Mouse (Mus musculus): ENCODE measurements around the gene Fmnl1. TPM values are rescaled to one million over a fixed set of nuclear protein-coding genes. Genes with fewer than 3 reads are reported as not detected.

Fmnl1 gene
- polyA plus RNA-seq, 1 experiment from 2014 or later: 2.4 TPM

DNA sequence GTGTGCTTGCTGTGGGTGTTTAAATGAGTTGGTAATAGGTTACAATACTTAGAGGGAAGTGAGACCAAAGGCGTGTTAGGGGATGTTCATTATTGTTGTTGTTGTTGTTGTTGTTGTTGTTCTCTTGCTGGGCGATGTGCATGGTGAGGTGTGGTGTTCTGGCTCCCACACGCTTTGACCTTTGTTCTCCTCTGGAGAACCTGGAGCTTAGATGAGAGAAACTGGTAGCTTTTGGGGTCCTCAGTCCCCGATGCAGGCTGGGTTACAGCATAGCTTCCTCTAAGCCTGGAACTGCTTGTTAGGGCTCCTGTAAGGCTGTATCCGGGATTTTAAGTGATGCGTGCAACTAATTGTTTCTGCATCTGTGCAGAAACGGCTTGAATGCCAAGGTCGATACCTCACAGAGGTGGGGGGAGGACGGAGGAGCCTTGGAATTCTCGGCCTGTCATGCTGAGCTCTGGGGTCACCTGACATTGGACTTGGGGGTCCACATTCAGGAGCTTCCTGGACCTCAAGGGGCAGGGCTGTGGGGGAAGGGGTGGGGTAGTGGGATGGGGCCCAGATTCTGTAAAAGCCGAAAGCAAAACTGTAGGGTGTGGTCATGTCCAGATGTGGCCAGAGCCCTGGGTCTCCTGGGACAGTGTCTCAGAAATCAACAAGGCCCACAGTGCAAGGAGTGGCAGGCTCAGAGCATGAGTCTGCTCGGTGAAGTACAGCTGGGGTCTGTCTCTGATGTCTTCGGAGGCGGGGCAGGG, 5.0 kb downstream of the Fmnl1 start:
- no peak overlapping the region for H3K9ac ChIP-seq
- H3K4me1 ChIP-seq: peaks cover 16% of the 10 kb centered on the region
- no peak overlapping the region for H3K4me2 ChIP-seq
- no peaks in the 10 kb centered on the region for H3K36me3 ChIP-seq
- H3K27ac ChIP-seq: no peak overlapping the region
- no peak for ATAC-seq (ENCODE audit: insufficient number of reproducible peaks, insufficient read depth, low FRiP score, low TSS enrichment, low read depth)
- no peak overlapping the region for H3K4me3 ChIP-seq
- whole genome bisulfite sequencing: 66% methylated on average over 14 of the region's 14 CpGs
- peaks cover 31% of the 10 kb centered on the region for H3K27me3 ChIP-seq
- H3K9me3 ChIP-seq: no peaks in the 10 kb centered on the region

DNA sequence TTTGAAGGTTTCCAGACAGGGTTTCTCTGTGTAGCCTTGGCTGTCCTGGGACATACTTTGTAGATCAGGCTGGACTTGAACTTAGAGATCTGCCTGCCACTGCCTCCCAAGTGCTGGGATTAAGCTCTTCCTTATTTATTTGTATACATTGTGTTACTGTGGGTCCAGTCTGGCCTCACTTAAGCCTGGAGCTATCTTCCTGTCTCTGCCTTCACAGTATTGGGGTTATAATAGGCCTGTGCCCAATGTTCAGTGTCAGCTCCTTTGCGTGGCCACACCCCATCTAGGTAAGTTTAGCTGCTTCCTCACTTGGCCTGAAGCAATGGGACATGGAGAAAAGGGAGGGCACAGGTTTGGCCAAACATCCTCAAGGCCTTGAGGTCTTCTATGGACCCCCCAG, 5.6 kb downstream of the Fmnl1 start:
- Histone ChIP-seq H3K4me3 (no peak overlapping the region), H3K27ac (no peak overlapping the region), H3K27me3 (peaks cover 25% of the 10 kb centered on the region), H3K4me2 (no peak overlapping the region), H3K9ac (no peak overlapping the region), H3K9me3 (no peaks in the 10 kb centered on the region), H3K4me1 (peaks cover 11% of the 10 kb centered on the region), H3K36me3 (no peaks in the 10 kb centered on the region)
- WGBS: 82% methylated on average over 1 of the region's 1 CpGs
- no peak for ATAC-seq (ENCODE audit: insufficient number of reproducible peaks, insufficient read depth, low FRiP score, low TSS enrichment, low read depth)

GRCm38 (mm10) chr11:103177216-103177615, 6.3 kb downstream of the Fmnl1 start:
- Histone ChIP-seq H3K4me3 (no peak overlapping the region), H3K27ac (no peak overlapping the region), H3K9me3 (no peaks in the 10 kb centered on the region), H3K4me1 (peaks cover 11% of the 10 kb centered on the region), H3K36me3 (no peaks in the 10 kb centered on the region), H3K9ac (no peak overlapping the region), H3K4me2 (no peak overlapping the region), H3K27me3 (peaks cover 18% of the 10 kb centered on the region)
- no peak for ATAC-seq (ENCODE audit: insufficient number of reproducible peaks, insufficient read depth, low FRiP score, low TSS enrichment, low read depth)
- 73% methylated on average over 5 of the region's 5 CpGs for WGBS

- H3K4me1 ChIP-seq: peaks cover 11% of the 10 kb centered on the region
- H3K9ac ChIP-seq: no peak overlapping the region
- no peak overlapping the region for H3K4me2 ChIP-seq
- H3K27ac ChIP-seq: no peak overlapping the region
- H3K4me3 ChIP-seq: no peak overlapping the region
- no peak for ATAC-seq (ENCODE audit: insufficient number of reproducible peaks, insufficient read depth, low FRiP score, low TSS enrichment, low read depth)
- H3K9me3 ChIP-seq: no peaks in the 10 kb centered on the region
- H3K36me3 ChIP-seq: no peaks in the 10 kb centered on the region
- peaks cover 11% of the 10 kb centered on the region for H3K27me3 ChIP-seq
- 81% methylated on average over 15 of the region's 15 CpGs for WGBS
Observed at GRCm38 (mm10) chr11:103177815-103178485, 7.0 kb downstream of the Fmnl1 start.

DNA sequence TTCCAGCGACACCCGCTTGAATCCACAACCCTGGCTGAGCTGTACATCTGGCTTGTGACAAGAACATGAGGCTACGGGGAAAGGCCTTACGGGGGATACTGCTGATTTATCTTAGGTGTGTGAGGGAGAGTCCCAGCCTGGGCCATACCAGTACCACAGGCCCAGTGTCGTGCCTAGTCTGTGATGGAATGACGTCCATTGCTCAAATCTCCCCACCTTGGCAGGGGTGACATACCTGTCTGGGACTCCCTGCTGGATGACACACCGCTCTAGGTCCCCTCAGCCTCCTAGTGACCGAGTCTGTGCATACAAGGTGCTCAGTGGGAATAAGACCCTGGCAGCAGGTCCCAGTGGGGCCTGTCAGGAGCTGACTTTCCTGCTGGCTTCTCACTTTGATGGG, 7.8 kb downstream of the Fmnl1 start:
- WGBS: 89% methylated on average over 8 of the region's 8 CpGs
- no peak for ATAC-seq (ENCODE audit: insufficient number of reproducible peaks, insufficient read depth, low FRiP score, low TSS enrichment, low read depth)
- no peaks in the 10 kb centered on the region for H3K9me3 ChIP-seq
- H3K4me2 ChIP-seq: no peak overlapping the region
- H3K4me3 ChIP-seq: no peak overlapping the region
- H3K27me3 ChIP-seq: peaks cover 3% of the 10 kb centered on the region
- H3K27ac ChIP-seq: no peak overlapping the region
- no peak overlapping the region for H3K9ac ChIP-seq
- H3K36me3 ChIP-seq: no peaks in the 10 kb centered on the region
- peaks cover 11% of the 10 kb centered on the region for H3K4me1 ChIP-seq

DNA sequence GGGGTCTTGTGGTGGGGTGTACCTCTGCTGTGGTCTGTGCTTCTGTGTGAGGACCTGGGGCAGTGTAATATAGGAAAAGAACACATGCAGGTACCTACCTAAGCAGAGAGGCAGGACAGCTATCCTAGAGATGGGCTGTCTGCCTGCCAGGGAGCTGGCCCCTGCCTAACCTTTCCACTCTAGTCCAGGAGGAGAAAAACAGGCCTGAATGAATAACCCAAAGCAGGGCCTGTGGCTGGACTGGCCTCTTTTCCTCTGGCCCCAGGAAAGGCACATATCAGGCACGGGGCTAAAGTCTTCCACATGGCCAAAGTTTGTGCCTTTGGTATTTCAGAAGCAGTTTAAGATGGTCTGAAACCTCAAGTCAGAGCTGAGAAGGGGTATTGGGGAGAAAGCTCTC, 9.5 kb downstream of the Fmnl1 start:
- H3K27me3 ChIP-seq: no peaks in the 10 kb centered on the region; the same call in 1 of the 2 replicates
- WGBS: 68% methylated on average over 1 of the region's 1 CpGs
- no peaks in the 10 kb centered on the region for H3K36me3 ChIP-seq
- ATAC-seq (ENCODE audit: insufficient number of reproducible peaks, insufficient read depth, low FRiP score, low TSS enrichment, low read depth): no peak
- no peak overlapping the region for H3K9ac ChIP-seq
- no peaks in the 10 kb centered on the region for H3K9me3 ChIP-seq
- H3K27ac ChIP-seq: no peak overlapping the region
- no peak overlapping the region for H3K4me2 ChIP-seq
- H3K4me3 ChIP-seq: no peak overlapping the region
- H3K4me1 ChIP-seq: peaks cover 6% of the 10 kb centered on the region; the same call in 1 of the 2 replicates

- Histone ChIP-seq H3K4me3 (no peak overlapping the region), H3K4me2 (no peak overlapping the region), H3K27me3 (no peaks in the 10 kb centered on the region; the same call in 1 of the 2 replicates), H3K27ac (no peak overlapping the region), H3K9ac (no peak overlapping the region), H3K9me3 (no peaks in the 10 kb centered on the region), H3K4me1 (no peaks in the 10 kb centered on the region), H3K36me3 (no peaks in the 10 kb centered on the region)
- 77% methylated on average over 9 of the region's 9 CpGs for WGBS
- no peak for ATAC-seq (ENCODE audit: insufficient number of reproducible peaks, insufficient read depth, low FRiP score, low TSS enrichment, low read depth)
Observed at GRCm38 (mm10) chr11:103181349-103181748, 10.4 kb downstream of the Fmnl1 start.

- 91% methylated on average over 3 of the region's 3 CpGs for WGBS
- H3K9me3 ChIP-seq: no peaks in the 10 kb centered on the region
- H3K4me1 ChIP-seq: no peaks in the 10 kb centered on the region
- no peak overlapping the region for H3K9ac ChIP-seq
- H3K4me3 ChIP-seq: no peak overlapping the region
- no peak overlapping the region for H3K4me2 ChIP-seq
- H3K27ac ChIP-seq: no peak overlapping the region
- H3K36me3 ChIP-seq: no peaks in the 10 kb centered on the region
- no peak for ATAC-seq (ENCODE audit: insufficient number of reproducible peaks, insufficient read depth, low FRiP score, low TSS enrichment, low read depth)
- H3K27me3 ChIP-seq: no peaks in the 10 kb centered on the region; the same call in 1 of the 2 replicates
Observed at GRCm38 (mm10) chr11:103181911-103182310, 11.0 kb downstream of the Fmnl1 start.

GRCm38 (mm10) chr11:103184891-103185290, 14.0 kb downstream of the Fmnl1 start:
- no peak overlapping the region for H3K4me2 ChIP-seq
- no peaks in the 10 kb centered on the region for H3K4me1 ChIP-seq
- no peaks in the 10 kb centered on the region for H3K36me3 ChIP-seq
- peaks cover 7% of the 10 kb centered on the region for H3K27me3 ChIP-seq
- H3K9ac ChIP-seq: no peak overlapping the region
- WGBS: 38% methylated on average over 2 of the region's 2 CpGs
- H3K9me3 ChIP-seq: no peaks in the 10 kb centered on the region
- no peak overlapping the region for H3K4me3 ChIP-seq
- H3K27ac ChIP-seq: no peak overlapping the region
- ATAC-seq (ENCODE audit: insufficient number of reproducible peaks, insufficient read depth, low FRiP score, low TSS enrichment, low read depth): no peak

DNA sequence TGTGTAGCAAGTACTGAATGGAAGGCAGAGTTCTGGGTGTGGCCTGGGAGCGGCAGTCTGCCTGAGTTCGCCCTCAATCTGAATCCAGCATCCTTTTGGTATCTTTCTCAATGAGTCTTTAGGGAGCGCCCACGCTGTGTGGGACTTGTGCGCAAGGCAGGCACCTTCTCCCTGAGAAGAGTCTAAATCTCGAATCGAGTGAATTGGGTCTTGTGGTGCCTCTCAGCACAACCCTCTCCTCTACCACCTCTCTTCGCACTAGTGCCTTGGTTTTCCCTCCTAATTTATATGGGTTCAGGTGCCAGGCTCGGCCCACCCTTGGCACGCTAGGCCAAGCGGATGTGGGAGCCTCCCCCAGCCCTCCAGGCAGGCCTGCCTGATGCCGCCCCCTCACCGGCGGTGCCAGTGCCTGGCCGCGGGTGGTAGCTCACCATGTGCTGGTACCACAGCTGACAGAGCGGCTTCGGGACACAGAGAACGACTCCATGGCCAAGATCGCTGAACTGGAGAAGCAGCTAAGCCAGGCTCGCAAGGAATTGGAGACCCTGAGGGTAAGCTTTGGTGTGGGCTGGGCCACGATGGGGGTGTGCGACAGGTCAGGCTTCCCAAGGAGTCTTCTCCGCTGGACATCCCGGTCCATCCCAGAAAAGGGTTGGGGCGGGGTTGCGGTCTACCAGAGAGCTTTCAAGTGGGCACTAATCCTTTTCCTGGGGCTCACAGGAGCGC, 21.5 kb downstream of the Fmnl1 start:
- H3K4me3 ChIP-seq: peak overlapping the region; percentile 35
- no peaks in the 10 kb centered on the region for H3K9me3 ChIP-seq
- H3K9ac ChIP-seq: peak overlapping the region; percentile 51; the same call in 1 of the 2 replicates
- no peak for ATAC-seq (ENCODE audit: insufficient number of reproducible peaks, insufficient read depth, low FRiP score, low TSS enrichment, low read depth)
- H3K27me3 ChIP-seq: peaks cover 82% of the 10 kb centered on the region
- peak overlapping the region; percentile 60 for H3K4me2 ChIP-seq
- H3K27ac ChIP-seq: no peak overlapping the region
- no peaks in the 10 kb centered on the region for H3K36me3 ChIP-seq
- peaks cover 19% of the 10 kb centered on the region for H3K4me1 ChIP-seq
- 16% methylated on average over 28 of the region's 28 CpGs for WGBS

DNA sequence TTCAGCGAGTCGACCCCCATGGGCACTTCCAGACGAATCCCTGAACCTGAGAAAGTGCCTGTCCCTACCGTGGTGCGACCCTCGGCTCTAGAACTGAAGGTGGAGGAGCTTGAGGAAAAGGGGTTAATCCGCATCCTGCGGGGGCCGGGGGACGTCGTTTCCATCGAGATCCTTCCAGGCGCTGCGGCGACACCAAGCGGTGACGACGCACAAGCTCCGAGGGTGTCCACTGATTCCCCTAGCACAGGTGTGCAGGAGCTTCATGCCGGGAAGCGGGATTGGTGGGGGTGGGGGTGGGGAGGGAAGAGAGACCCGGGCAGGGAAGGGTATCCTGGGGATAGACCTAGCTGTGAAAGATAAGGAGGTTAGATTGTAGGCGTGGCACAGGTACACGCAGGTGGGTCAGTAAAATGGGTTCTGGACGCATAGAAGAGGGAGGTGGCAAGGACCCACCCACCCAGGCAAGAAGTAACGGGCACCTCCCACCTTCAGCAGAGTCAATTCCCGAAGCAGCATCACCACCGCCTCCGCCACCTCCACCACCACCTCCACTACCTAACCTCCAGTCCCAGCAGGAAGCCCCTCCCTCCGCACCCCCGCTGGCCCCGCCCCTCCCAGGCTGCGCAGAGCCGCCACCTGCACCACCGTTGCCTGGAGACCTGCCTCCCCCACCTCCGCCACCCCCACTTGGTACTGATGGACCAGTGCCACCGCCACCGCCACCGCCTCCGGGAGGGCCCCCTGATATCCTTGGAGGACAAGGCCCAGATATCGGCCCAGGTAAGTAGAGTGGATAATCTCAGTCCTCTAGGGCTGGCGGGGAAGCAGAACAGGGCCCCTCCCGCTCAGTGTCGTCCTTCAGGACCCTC, 22.3 kb downstream of the Fmnl1 start:
- Histone ChIP-seq H3K4me2 (peak overlapping the region; percentile 60), H3K36me3 (no peaks in the 10 kb centered on the region), H3K4me3 (peak overlapping the region; percentile 35), H3K9me3 (no peaks in the 10 kb centered on the region), H3K4me1 (peaks cover 20% of the 10 kb centered on the region), H3K27me3 (peaks cover 90% of the 10 kb centered on the region), H3K27ac (no peak overlapping the region), H3K9ac (peak overlapping the region; percentile 51; the same call in 1 of the 2 replicates)
- 4% methylated on average over 43 of the region's 44 CpGs for WGBS
- ATAC-seq (ENCODE audit: insufficient number of reproducible peaks, insufficient read depth, low FRiP score, low TSS enrichment, low read depth): no peak
